Mouse (Mus musculus): ENCODE results near the gene Pik3r6.

Pik3r6 gene

DNA sequence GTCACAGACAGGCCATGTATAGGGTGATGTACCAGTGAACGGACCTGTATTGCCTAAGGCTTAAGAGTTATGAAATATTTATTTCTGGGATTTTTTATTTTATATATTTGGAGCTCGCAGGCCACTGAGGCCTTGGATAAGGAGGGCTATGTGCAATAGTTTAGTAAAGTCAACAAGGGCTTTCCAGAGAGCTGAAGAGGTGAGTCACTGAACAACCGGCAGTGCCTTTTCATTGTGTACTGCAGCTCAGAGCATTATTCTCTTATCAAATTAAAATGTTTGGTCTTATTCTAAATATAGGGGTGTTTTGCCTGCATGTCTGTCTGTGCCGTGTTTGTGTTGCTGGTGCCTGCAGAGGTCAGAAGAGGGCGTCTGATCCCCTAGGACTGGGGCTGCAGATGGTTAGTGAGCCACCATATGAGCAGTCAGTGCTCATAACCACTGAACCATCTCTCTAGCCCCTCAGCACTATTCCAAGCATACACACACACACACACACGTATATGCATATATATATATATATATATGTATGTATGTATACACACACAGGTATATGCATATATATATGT is 14.5 kb upstream of the Pik3r6 start:
- WGBS: 82% methylated on average over 6 of the region's 6 CpGs

DNA sequence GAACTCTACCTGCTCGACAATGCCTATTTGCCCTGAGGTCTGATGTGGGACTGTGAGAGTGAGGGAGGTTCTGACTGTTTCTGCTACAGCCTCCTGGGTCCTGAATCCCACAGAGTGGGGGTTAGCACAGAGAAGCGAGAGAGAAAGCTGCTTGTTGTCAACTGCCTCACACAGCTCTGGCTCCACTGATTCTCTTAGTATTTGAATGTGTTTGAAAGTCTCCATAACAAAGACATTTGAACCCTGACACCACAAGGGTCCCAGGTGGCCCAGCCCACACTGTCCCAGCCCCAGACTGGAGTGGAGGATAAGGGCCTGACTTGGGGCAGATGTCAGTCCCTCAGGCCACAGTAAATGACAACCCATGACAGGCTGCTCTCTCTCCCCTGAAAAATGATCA is 13.6 kb upstream of the Pik3r6 start:
- WGBS: 77% methylated on average over 2 of the region's 2 CpGs

DNA sequence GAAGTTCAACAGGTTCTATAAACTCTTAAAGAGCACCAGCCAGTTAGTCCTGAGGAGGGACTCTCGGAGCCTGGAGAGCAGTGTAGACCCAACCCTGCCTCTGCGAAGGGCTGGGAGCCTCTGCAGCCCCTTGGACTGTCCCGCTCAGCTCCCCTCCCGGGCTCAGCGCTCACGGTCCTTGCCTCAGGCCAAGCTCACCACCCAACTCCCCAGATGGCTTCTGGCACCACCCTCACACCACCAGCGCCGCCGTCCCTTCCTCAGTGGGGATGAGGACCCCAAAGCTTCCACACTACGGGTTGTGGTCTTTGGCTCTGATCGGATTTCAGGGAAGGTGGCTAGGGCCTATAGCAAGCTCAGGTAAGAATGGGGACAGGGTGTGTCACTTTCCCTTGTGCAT is 10.2 kb upstream of the Pik3r6 start:
- WGBS: 95% methylated on average over 11 of the region's 11 CpGs

DNA sequence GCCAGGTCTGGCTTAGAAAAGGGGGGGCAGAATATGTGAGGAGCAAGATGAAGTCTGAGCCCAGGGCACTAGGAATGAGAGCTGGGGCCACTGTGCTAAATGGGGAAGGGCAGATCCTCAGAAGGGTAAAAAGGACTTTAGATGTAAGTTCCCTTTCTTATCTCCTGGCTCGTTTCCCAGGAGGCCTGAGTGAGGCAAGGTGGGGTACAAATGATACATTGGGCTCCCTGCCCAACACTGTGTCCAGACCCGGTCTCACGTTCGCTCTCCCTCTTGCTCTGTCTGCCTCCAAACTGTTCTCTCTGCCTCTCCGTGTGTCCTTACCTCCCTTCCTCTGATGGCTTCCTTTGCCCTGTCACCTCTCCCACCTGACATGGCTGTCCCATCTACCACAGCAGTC is 9.1 kb upstream of the Pik3r6 start:
- 77% methylated on average over 5 of the region's 5 CpGs for WGBS

DNA sequence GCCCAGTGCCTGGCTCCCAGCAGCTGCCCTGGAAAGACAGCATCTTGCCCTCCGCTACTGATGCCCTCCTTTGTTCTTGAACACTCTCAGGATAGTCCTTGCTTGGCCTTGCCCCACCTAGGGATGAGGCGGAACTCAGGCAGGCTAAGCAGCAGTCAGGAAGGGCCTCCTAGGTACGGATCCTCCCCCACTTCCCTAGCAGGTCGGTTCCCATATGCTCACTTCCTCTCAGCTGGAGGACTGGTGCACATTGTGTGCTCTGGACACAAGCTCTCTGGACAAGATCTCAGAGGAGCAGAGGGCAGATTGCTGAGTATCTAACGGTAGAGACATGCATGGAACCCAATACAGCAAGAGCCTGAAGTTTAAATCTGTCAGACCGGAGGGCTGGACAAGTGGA is 5.7 kb upstream of the Pik3r6 start:
- 74% methylated on average over 6 of the region's 6 CpGs for WGBS

DNA sequence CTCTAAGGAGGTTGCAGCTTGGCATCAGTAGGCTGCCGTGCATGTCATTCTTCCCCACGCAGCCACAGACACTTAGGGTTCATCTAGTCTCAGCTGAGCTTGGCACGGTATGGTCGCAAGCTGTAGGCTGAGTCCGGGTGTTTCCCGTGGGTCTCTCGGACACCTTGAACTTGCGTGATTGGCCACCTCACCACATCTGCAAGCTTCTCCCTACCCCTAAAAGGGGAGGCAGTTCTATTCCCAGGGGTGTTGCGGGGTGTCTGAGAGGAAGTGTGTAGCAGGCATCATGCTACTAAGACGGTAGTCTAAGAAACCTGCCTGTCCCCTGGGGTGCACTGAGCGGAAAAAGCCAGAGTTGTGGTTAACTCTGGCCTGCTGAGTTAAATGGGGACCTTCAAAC is 4.3 kb upstream of the Pik3r6 start:
- WGBS: 78% methylated on average over 11 of the region's 11 CpGs

DNA sequence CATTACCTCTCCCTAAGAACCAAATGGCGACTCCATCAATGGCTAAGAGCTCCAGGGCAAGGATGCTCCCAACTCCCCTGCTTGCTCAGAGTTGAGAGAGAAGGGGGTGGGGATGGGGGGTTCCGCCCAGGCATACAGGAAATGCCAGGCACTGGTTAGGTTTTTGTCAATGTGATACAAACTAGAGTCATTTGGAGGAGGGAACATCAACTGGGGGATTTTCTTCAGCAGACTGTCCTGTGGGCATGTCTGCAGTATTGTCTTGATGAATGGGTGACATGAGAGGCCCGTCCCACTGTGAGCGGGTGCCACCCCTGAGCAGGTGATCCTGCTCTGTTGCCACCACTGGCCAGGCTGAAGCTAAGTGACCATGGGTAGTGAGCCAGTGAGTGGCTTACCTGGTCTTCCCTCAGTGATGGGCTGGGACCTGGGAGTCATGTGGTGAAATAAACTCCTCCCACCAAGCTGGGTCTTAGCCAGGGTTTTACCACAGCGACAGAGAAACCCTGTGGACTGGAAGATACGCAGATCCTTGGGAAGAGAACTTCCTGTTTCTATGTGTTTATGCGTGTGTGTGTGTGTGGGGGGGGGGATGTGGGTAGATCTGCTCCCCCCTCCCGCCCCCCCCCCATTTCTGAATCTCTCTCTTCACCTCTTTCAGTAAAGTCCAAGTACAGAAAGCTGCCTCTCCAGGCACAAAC is 3.7 kb upstream of the Pik3r6 start:
- WGBS: 70% methylated on average over 8 of the region's 8 CpGs

DNA sequence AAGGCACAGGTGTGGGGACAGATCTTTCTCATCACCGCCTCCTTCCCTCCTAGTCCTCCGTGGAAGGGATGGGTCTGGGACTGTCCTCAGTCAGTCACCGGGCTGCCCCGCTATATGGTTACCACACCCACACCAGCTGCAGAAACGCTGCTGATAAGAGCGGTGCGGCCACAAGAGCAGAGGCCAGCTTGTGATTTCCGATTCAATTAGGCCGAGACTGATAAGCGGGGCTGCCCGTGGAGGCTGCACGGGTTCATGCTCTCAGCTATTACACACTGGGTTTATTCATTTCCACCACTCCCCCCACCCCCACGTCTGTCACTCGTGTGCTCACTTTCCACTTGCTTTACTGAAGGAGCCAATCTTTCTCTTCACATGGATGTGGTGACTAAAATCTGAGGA is 1.9 kb upstream of the Pik3r6 start:
- WGBS: 66% methylated on average over 14 of the region's 14 CpGs

DNA sequence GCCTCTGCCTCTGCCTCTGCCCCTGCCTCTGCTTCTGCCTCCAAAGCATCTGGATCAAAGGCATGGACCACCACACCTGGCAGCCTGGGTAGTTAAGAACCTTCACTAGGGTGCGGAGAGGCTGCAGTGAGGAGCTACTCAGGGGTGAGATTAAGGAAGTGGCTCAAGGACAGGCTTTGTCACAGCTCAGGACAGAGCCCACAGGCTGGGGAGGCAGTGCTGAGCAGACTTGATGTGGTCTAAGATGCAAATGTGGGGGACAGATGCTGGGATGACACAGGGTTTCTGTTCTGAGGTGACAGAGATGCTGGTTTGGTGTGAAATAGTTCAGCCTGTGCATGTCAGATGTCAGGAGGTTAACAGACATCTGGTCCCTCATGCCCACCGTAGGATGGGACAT is 411 bp upstream of the Pik3r6 start:
- 73% methylated on average over 2 of the region's 2 CpGs for WGBS

DNA sequence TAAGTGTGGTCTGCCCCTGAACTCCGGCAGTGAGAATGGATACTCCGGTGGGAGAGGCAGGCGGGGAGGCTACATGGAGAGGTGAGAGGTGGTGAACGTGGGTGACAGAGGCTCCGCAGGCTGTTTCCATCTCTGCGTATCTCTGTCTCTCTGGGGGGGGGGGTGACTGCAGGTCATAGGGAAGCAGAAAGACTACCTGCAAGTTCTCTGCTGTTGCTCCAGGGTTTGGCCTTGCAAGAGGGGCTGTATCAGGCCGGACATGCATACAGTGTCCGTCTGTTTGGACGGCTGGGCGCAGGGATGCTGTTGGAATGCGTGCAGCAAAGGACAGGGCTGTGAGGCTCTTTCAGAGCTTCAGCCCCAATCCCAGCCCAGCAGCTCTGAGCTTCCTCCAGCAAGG is 2.1 kb downstream of the Pik3r6 start:
- WGBS: 84% methylated on average over 11 of the region's 11 CpGs

DNA sequence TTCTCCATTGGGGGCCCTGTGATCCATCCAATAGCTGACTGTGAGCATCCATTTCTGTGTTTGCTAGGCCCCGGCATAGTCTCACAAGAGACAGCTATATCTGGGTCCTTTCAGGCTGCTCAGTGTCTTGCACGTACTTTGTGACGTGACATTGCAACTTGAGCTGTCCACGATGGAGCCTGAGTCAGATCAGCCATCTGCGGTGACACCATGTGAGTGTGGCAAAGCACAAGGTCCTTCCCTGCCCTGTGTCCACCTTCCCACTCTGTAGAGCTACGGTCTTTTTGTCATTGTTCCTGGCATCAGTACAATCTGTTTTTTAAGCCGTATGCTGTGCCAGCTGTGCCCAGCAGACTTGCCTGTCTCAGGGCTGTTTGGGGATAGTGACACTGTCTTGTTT is 4.4 kb downstream of the Pik3r6 start:
- 78% methylated on average over 7 of the region's 7 CpGs for WGBS

DNA sequence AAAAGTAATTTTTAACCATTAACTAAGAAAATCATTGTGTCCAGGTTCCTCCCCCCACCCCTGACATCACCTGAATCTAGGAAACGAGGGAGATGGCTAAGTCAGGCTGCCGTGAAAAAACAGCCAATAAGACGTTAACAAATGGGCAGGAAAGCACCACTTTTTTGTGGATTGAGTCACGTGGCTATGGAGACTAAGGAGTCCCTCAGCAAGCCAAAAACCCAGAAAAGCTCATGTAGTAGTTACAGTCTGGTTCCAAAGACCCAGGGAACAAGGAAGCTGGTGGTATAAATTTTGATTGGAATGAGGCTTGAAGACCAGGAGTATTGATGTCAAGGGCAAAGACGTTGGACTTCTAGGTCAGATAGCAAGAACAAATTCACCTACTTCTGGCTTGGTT is 5.8 kb downstream of the Pik3r6 start:
- 74% methylated on average over 5 of the region's 5 CpGs for WGBS

DNA sequence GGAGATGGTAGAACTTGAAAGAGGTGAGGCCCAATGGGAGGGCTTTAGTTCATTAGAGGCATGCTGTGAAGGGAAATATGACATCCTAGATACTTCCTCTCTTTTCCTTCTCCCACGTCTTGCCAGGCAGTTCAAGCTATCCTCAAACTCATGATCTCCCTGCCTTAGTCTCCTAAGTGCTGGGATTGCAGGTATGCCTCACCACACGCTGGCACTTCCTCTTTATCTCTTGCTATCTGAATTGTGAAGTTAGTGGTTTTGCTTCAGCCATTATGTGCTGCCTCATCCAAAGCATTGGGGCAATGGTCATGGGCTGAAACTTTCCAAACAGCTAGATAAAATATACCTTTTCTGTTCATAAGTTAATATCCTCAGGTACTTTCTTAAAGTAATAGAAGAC is 6.4 kb downstream of the Pik3r6 start:
- WGBS: 85% methylated on average over 2 of the region's 2 CpGs

DNA sequence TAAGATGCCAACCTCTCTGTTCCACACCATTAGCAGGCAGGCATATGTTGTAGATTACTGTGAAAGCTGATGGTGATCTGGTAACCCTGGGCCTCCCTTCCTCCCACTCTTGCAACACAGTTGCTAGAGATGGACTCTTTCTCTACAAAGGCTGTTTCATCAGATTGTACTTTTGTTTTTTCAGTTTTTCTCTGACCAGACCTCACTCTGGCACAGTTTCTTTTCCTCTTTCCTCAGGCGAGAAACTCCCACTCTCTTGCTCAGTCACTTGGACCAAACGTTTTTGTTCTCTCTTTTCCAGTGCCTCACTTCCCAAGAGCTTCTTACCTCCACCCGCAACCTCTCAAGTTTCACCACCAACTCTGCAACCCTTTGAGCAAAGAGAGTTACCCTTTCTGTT is 11.2 kb downstream of the Pik3r6 start:
- 28% methylated on average over 3 of the region's 3 CpGs for WGBS

DNA sequence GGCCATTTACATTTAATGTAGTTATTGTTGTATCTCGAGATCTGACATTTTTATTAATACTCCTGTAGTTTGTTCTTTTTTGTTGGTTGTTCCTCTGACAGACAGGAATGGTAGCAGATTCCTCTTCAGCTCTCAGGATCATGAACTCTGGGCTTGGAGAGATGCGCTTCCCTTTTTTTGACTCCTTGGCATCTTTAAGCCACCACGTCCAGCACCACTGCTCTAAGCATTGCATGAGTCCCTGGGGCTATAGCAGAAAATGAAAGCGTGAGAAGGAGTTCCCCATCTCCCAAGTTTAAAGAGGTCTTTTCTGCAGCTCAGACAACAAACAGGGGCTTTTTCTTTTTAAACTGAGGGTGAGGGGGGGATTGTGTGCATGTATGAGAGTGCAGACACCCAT is 16.5 kb downstream of the Pik3r6 start:
- 92% methylated on average over 4 of the region's 4 CpGs for WGBS

DNA sequence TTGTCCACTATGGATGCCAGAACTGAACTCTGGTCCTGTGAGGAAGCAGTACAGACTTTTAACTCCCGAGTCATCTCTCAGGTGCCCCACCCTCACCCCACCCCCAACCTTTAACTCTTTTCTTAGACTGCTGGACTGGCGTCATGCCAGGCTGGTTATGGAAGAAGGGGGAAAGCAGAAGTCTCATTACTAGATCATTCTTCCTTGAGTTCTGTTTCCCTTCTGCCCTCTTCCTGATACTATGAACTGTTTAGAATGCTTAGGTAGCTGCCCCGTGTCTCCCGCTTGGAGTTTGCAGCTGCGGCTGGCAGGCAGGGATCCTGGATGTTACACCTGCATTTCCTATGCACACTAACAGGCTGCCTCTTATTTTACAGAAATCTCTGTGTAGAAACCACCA is 17.0 kb downstream of the Pik3r6 start:
- 82% methylated on average over 5 of the region's 5 CpGs for WGBS

DNA sequence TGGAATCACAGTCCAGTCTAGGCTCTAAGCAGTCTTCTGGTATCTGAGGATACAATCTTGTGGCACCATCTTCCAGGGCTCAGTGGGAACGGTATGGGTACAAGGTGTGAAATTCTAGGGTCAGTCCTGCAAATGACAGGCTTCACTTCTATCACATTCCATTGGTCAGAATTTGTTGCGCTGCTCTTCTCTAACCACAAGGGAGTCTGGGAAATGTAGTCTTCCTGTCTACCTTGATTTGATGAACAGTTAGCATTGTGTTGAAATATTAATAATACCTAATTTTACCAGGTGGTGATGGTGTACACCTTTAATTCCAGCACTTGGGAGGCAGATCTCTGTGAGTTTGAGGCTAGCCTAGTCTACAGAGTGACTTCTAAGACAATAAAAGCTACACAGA is 17.6 kb downstream of the Pik3r6 start:
- 95% methylated on average over 2 of the region's 2 CpGs for WGBS

DNA sequence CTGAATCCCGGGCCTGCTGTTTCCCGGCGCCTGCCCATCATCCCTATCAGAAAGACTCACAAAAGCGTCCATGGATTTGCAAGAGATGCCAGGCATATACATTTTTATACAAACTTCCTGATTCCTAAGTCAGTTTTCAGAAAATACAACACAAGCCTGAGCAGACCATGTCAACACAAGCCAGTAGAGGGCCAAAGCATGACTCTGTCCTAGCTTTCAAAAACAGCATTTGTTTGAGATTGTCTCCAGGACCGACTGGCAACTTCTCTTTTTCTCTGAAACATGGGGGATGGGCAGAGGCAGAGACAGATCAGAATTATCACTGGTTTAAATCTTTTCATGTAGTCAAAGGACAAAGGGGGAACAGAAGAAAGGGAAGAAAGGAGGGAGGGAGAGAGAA is 18.5 kb downstream of the Pik3r6 start:
- WGBS: 82% methylated on average over 5 of the region's 5 CpGs

DNA sequence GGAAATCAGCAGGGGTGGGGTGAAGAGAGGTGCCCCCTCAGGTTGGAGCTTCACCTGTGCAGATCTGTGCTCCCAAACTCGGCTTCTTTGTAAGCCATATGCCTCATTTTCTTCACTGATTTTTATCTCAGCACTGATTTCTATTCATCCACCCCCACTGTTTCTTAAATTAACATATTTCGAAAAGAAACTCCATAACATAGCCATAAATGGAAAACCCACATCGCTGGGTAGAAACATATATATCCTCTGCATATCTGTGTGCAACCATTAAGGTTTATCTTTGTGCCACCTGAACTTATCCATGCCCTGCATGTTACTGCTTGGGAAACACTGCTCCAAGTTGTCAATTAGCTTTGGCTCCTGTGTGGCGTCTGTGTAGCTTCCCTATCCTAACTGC is 23.6 kb downstream of the Pik3r6 start:
- WGBS: 55% methylated on average over 4 of the region's 4 CpGs

DNA sequence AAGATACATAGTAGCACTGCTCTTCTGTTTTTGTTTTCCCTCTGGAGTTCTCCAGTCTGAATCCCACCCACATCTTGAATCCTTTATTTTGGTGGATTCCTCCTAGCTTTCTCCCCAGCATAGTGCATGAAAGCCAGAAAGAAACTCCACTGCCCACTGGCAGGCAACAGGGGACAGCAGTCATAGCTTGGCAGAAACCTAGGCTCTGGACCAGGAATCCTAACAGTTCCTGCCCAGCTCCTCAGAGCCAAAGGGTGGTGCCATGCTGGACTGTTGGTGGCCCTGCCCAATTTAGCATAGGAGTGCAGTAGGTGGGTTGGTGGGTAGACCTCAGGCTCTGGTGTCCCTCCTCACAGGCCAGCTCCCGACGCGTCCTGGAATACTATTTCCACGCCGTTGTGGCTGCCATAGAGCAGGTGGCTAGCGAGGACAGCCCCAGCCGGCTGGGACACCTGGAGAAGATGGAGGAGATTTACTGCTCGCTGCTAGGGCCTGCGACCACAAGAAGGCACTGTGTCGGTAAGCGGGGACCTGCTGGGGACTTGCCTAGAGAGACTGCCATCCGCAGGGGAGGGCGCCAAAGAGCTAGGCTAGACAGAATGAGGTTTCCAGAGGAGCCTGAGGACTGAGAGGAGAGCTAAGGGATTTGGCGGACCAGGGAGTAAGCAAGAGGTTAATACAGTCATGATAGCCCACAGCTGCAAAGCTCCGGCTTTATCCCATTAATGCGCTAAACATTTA is 28.4 kb downstream of the Pik3r6 start:
- 28% methylated on average over 16 of the region's 16 CpGs for WGBS

DNA sequence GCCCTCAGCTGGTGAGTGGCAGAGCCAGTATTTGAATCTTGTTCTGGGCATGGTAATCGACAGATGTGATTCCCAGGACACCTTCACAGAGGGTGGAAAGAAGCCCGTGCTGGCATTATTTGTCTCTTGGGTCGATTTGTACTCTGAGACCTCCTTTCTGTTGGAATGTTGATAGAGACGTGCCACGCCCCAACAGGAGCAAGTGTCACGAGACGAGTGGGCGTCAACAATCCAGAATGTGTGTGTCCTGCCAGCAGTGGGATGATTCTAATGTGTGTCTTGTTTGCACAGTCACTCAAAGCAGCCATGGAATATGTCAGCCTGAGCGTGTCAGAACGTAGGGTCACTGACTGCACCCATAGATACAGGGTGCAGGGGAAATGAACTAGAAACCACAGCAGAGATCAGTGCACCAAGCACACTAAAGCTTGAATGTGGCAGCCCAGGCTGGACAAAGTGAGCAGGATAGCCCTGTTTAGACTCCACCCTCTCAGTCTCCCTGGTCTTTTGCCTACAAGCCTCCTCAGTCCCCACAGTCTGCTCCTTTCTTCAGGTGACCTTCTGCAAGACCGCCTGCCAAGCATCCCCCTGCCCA is 29.2 kb downstream of the Pik3r6 start:
- WGBS: 74% methylated on average over 11 of the region's 11 CpGs

DNA sequence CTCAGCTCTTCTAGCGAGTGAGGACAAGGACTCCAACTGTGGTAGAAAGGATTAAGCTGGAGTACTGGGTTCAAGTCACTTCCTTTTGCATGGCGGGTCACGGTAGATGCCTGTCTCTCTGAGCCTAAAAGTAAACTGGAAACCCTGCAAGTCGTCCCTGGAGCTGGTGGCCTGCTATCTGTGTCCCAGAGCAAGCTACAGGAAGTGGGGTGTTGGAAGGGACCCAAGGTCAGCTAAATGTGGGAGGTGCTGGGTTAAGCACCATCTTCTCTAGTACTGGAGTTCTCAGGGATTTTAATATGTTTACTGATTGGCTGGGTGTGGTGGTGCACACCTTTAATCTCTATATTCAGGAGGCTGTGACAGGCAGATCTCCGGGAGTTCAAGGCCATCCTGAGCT is 30.0 kb downstream of the Pik3r6 start:
- 85% methylated on average over 5 of the region's 5 CpGs for WGBS

DNA sequence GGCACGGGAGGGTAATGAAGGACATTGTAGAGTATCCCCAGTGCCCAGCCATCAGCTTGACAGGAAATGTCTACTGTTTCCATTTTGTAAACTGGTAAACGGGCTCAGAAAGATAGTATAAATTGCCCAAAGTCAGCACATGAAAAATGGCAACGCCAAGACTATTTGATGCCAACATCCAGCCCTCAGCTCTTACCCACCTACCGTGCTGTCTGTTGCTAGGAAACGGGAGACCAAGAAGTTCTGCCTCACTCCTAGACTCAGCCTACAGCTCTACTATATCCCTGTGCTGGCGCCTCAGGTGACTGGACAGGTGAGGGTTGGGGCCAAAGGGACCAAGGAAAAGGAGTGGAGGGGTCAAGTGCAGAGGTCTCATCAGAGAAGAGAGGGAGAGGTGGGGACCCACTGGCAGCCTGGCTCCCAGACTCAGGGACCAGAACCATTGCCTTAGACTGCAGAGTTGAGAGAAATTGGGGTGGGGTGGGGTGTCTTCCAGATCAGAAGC is 31.2 kb downstream of the Pik3r6 start:
- 58% methylated on average over 6 of the region's 6 CpGs for WGBS

Data from cerebral cortex, adult 2 months (tissue).